Mouse (Mus musculus) adipocyte (in vitro differentiated cells): ENCODE measurements around the gene Zfp423.

Experiments
- DNase-seq: peaks from one replicate; pipeline ENCODE4 v3.0.0-alpha.2; 2016; ENCODE audit warnings: low spot score

Zfp423 gene

DNA sequence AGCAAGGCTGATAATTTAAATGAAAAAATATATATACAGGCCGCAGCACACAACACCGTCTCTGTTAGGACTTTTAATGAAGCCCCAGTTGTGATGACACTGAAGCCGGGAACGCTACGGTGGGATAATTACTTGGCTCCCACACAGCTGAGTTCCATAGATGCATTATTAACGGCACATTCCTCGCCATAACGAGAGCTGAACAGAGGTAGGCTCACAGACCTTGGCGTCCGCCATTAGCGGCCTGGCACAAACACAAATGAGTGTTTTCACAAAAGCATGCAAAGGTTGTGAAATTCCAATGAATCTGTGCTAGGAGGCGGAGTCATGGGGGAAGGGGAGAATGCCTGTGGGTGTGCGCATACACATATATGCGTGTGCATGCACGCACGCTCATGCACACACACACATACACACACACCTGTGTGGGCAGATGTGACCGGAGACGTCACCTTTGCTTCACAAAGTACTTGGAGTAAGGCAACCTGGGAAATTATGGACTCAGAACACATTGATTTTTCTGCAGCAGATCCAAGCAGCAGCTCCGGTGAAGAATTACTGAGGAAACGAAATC lies 214.2 kb downstream of the Zfp423 start:
- no peak for DNase-seq

DNA sequence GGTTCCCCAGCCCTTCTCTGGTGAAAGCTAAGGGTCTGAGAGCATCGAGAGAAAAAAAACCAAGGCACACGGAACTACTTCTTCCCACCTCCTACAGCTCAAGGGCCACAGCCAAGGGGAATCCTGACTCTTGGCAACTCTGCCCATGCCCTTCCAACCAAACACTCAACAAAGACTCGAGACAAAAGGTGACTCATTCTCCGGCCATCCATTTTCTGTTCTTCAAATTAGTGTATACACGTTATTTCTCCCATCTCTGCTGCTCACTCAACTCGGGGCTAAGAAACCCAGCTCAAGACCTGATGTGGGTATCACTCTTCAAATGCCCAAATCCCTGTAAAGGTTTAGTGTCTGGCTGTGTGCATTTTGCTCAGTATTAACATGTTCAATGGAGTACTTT lies 214.8 kb downstream of the Zfp423 start:
- DNase-seq: no peak

DNA sequence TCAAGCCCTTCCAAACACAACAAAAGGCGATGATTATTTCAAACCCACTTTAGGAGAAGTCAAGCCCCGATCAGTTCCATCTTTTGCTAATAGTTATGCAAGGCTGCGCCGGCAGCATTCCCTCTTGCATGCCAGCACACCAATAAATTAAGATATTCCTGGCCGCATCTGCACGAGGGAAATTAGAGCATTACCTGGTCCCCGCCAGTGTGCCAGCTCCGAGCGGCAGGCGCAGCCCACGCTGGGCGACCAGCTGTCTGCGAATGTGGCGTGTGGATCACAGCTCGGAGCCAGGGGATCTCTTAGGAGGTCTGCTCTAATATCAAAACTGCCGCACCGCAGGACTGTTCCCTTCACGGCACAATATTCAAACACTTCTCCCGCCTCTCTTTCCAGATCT lies 217.4 kb downstream of the Zfp423 start:
- DNase-seq: no peak

DNA sequence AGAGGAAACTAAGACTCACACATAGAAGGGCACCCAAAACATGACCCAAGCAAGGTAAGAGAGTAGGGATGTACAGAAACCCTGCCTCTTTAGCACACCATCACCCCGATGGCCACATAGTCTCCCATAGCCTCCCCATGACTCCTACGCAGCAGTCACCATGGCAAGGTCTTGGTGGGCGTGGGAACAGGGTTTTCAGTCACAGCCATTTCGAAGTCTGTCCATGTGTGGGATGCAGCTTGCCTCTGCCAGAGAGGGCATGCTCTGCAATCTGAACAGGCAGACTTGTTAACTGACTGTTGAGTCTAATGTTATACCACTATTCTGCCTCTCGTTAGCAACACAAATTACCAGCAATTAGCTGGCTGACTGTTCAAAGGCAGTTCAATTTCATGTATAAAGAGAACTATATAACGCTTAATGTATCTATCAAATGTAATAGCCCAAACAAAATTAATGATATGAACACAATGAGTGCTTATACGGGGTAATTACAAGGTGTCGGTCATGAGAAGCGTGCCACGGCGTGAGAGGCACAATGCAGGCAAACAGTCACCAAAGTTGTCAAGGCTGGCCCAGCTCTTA lies 218.4 kb downstream of the Zfp423 start:
- DNase-seq: no peak

DNA sequence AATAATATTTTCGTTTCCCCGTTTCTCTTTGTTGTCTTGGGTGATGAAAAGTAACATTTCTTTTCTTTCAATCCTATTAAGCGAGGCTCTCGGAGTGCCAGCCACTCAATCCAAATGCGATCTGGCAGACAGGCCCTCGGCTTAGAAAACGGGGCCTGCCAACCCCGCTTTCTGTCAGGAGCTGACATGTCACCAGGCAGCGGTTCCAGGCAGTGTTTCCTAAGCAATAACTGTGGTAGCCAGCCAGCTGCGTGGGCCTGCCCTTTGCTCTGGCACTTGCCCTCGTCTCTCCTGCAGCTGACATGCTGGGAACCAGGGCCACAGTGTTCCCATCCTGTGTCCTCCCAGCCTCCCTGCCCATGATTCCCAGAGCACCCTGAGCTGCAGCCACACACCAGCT lies 221.5 kb downstream of the Zfp423 start:
- peak; percentile 88 for DNase-seq

DNA sequence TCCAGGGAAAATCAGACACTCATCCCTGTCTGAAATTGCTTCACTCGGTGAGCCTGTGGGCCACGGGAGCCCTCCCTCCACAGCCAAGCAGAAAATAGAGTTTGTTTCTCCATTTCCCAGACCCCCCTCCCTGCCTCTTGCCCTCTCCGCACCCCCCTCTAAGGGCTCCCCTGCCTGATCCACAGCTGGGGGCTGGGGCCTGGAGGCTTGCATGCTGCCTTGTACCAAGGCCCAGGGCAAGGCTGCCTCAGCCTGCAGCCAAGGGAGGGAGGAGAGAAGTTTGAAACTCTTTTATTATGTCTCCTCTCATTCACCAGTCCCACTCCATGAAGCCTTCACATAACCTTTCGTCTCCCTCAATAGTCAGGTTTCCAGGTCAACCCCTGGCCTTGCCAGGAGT lies 224.5 kb downstream of the Zfp423 start:
- DNase-seq: no peak

DNA sequence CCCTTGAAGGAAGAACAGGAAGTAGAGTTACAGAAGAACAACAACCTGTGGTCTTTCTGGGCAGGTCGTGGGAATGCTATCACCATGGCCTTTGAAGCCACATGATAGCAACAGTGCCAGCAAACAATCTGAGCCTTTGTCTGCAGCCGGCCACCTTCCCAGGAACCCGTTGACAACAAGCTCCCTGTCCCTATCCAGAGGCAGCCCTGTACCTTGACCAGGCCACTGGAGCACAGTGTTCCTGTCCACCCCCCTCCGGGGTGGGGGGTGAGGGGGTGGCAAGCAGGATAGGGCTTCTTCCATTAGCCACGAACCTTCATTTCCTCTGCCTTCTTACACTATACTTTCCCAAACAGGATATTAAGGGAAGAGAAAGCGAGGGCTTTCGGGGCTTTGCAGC lies 224.9 kb downstream of the Zfp423 start:
- no peak for DNase-seq

DNA sequence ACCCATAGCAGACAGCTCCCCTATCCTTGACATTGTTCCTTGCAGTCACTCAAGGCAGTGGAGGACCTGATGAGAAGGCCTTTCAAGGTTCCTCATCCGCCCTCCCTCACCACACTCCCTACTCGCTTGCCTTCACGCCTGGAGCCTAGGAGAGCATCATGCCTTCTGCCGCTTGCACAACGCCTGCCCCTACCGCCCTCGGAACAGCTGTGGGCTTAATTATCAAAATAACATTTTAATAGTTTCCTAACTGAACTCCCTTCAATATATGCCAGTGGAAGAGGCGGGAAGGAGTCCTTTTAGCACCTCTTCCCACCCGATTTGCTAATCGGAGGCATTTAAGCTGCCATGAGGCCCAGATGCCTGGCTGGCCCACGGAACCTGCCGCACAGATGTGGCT lies 228.3 kb downstream of the Zfp423 start:
- DNase-seq: no peak

DNA sequence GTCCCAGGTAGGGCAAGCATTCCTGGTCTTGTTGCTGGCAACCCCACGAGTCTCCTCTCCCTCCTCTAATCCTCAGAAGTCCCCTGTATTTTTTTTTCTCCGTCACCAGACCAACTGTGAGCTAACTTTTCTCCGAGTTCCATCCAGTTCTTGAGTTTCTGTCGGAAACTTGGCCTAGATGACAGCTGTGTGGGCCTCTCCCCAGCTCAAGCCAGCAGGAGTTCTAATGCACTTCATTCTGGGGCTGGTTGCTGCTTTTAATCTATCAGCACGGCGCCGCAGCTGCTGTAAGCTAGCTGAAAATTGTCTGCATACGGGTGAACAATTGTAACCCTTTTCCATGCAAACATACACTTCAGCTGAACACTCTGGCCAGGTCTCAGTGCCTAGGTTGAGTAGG lies 236.4 kb downstream of the Zfp423 start:
- no peak for DNase-seq

DNA sequence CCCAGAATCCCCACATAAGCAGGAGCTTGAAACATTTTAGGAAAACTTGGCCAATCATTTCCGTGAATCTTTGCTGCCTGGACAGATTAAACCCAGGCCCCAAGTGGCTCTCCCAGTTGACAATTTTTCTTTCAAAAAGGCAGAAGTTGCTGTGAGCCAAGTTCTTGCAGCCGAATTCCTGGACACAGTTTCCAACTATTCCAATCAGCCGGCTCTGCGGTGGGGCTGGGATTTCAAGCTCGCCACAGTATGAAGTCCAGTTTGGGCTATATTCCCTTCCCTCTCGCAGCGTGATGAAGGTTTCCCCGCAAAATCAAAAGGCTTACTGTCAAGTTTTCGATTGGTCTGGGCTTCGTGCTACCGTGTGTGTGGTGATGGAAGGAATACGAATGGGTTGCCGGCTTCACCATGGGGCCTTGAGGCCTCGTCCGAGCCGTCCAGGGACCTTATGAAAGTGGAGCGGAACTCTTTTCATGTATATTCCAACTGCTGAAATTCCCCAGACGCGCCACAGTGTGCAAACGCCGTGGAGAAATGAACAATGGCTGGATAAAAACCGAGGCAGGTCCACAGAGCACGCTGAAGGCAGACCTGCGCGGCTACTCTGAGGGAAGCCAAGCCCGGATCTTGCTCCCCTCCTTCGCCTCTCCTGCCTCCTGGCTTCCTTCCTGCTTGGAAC lies 240.1 kb downstream of the Zfp423 start:
- no peak for DNase-seq

DNA sequence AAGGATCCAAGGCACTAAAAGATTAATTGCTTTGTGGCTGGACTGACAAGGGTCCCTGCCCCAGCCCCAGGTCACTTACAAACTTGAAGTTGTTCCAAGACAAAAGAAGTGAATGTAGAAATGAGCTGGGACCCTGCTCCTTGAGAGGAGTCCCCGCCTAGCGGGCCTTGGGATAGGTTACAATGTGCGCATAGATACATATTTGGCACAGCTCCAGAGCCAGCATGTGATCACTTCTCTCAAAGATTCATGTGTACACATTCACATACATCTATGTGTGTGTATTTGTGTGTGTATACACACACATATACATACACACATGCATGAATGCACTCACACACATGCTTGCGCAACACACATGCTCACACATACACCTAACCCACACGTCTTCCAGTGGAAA lies 241.9 kb downstream of the Zfp423 start:
- no peak for DNase-seq

DNA sequence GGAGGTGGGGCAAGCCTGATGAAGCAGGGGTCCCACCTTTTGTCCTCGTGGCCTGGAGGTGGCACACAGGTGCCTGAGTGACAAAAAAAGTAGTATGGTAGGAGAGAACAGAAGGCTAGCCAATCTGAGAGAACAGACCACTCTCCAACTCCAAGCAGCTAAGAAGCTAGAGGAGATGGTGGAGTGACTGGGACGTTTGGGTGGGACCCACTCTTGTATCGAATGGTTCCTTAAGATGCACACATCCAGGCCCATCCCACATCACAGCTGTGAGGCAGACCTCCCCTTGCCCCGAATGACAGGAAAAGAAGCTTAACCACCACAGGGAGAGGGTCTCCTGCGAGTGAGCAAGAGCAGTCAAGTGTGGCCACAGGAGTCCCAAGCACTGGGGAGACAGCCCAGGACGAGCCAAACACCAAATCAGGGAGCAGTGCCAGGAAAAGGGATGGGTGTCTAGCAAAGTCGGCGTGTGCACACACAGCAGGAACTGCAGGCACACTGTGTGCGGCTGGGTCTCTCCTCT lies 242.6 kb downstream of the Zfp423 start:
- no peak for DNase-seq

DNA sequence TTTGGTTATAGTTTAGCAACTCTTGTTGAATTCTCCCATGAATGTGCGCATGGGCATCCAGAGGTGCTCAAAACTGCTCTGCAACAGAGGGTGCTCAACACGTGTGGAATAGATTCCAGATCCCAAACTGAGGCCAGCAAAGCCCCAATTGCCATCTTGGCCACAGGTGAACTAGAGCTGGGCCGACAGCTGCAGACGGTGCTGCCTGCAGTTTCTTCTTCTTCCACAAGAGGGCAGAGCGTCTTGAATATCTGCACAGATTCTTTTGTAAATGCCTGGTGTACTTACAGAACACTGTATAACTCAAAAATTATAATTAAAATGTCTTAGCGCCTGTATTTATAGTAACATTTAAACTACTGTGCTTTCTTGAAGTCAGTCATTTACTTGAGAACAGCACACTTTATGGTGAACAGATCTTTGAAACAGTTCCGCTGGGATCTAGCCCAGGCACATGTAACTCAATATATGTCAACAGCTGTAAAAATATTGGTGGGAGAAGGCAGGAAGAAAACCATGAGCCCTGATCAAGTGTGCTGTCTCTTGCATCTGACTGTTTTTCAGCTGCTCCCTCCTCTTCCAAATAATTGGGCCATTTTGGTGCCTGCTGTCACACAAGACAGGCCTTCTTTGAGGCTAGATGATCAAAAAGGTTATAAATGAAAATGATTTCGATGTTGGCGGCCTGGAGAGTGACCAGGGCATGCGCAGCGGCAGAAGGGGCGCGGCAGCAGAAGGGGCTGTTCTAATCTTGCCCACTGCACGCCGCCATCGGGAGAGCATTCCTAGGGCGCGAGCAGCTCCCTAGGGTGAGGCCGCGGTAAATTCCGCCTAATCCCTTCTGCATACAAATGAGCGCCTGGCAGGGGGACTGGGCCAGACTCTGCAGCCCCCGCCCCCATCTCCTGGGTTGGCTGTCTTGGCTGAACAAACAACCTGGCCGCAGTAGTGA lies 243.4 kb downstream of the Zfp423 start:
- peak; percentile 83 for DNase-seq

DNA sequence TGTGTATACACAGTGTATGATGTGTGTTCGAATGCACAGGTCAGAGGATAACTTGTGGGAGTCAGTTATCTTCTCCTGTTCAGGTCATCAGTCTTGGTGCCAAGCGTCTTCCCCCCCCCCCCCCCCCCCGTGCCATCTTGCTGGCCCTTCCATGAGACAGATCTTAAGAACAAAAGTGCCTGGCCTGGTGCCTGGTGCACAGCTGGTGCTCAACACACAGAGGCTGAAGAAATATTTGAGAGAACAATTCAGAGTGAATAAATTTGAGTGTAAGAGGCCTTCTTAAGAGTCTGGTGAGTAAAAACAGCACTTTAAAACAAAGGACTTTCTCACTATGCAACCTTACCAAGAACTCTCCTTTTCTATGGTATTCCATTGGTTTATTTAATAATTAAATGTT lies 245.4 kb downstream of the Zfp423 start:
- DNase-seq: no peak

DNA sequence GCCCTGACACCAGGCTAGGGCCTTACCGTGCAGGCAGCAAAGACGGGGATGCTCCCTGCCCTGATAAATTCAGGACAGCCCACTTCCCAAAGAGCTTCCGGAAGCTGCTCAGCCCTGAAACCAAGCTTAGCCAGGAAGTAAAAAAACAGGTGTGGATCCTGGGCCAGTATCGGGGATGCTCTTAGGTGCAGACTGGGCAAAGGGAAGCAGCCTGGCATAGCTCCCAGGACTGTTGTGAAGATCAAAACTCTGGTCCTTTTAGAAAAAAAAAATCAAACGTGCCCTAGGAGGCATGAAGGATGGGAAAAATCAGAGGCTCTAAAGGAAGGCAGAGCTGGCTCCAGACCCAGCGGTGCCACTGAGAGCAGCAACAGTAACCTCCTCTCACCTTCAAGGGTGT lies 247.4 kb downstream of the Zfp423 start:
- DNase-seq: no peak

DNA sequence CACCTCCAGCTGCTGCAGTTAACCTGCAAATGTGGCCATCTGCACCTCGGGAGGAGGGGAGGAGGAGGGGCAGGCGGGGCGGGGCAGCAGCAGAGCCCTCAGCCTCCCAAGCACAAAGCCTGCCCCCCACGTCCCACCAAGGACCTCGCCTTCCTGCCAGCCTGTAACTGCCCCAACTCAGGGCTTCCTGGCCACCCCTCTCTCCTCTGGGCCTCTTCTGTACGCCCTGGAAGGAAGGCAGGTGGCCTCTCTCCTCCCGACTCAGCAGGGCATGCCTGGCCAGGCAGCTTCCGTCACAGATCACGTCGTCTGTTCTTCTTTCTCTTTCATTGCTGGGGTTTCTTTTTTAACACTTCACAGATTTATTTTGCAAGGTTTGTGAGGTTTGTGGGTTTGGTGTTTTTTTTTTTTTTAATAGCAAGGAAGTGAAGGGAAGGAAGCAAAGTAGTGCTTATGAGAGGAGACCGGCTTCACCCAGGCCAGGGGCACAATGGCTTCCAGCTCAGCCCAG lies 251.2 kb downstream of the Zfp423 start:
- DNase-seq: no peak

DNA sequence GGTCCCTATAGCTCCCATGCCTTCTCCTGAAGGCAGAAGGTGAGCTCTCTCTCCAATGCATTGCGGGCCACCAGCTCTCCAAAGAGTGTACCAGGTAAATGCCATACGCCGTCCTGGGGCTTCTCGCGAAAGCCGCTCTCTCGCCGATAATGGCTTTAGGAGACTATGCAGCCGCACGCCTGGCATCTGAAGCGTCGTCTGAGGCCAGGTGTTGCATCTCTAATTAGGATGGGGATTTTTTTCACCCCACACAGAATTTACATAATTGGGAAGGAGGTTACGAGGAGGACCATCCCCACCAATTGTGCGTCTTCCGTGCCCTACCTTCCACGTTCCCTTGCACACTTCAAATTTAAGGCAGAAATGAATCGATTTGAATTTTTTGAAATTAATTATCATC lies 252.2 kb downstream of the Zfp423 start:
- no peak for DNase-seq

DNA sequence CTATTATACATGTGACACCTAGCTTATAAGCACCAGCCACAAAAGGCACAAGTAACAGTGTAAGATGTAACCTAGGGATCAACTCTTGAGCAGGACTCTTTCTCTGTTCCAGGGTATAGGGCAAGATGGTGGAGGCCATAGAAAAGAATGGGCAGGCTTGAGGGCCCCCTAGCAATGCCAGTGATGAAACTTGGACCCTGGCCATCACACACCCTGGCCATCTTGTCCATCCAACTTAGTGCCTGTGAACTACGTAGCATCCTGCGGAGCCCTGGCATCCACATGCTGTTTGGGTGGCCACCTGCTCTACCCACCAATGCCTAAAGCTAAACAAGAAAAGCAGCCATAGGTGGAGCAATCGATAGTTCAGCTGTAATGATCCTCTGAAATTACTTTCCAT lies 254.6 kb downstream of the Zfp423 start:
- DNase-seq: no peak

DNA sequence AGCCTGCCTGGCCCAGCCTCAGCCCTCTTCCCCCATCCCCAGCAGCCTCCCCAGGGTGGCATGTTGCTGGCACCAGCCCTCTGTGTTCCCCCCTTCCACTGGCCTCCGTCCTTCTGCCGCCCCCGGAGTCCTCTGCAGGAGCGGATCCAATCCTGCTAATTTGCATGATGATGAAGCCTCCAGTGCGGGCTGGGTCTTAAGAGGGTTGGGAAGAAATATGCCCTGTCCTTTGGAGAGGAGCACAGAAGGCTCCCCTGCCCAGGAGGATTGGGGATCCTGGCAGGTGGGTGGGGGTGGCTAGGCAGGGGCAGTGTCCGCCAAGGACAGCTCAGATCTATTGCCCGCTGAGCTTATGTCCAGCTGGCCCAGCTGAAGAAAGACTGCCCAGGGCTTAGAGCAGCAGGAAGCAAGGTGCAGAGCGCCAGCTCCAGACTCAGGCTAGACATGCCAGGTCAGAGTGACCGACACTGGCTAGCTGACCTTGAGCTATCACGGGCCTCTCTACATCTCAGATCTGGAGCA lies 256.5 kb downstream of the Zfp423 start:
- no peak for DNase-seq

DNA sequence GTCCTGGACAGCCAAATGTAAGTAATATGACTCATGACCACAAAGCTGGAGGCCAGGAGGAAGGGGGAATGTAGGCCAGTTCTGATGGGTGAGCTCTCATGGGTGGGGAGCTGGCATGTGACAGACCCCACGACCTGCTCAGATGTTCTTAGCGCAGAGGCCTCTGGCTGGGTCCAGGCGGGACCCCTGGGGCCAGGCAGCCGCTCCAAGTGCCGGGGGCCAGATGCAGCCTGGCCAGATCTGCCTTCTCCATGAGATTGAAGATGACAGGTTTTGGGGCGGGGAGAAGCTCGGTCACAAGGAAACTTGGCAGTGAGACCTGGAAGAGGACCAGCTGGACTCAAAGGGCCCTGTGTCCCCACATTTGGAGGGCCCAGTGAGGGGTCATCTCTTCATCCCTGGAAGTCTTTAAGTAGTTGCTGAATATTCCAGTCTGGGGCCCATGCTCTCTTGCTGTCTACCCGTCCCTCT lies 257.3 kb downstream of the Zfp423 start:
- DNase-seq: peak; percentile 60

DNA sequence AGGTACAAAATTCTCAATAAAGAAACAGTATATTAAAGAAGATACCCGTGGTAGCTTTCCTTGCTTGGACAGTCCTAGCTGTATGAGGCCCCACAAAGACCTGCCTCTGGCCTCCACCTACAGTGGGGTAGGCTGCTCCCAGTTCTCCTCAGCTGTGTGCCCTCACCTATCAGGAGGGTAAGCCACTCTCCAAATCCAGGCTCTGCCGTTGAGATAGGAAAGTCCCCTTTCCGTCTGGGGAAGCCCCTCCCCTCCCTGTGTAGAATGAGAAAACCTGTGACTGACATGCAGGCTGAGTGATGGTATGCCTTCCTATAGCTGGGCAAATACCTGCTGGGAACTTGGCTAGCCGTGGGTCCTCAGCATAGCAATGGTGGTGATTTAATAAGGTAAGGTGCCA lies 257.8 kb downstream of the Zfp423 start:
- no peak for DNase-seq

DNA sequence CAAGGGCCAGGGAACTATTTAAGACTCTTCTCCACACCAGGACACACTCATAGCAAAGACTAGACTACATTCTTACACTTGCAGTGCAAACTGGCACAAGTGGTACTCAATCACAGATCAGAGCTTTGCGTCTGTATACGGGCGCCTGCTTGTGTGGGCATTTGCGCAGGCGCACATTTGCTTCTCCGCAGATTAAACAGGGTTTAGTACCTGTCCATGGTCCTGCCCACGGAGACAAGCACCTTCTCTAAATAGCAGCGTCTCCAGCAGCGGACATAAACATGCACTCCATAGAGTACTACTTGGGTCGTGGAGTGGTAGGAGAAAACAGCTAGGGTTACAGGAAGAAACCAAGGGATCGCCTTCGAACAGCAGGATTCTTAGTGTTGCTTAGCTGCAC lies 259.1 kb downstream of the Zfp423 start:
- DNase-seq: no peak
